Mouse (Mus musculus): ENCODE data around the gene Nphp3.

DNA sequence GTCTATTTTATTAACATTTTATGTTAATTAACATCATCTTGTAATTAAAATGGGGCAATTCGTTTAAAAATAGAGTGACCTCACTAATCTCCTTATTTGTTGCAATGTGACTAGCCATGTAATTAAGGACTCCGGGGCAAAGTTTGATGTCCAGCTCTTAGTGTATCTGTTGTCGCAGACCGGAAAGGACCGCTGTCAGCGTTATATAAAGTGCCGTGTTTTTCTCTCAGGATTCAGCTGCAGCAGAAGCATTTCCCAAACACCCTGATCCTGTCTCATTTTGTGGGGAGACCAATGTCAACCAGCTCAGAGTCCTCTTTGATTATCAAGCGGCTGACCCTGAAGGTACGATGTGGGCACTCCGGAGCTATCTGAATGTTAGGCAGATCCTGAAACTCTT, 18.7 kb downstream of the Nphp3 start:
- TF ChIP-seq CTCF (IDR thresholded peaks at IDR 0.05) (no peak), EP300 (IDR thresholded peaks at IDR 0.05) (no peak)
